In the genomic region with DNA sequence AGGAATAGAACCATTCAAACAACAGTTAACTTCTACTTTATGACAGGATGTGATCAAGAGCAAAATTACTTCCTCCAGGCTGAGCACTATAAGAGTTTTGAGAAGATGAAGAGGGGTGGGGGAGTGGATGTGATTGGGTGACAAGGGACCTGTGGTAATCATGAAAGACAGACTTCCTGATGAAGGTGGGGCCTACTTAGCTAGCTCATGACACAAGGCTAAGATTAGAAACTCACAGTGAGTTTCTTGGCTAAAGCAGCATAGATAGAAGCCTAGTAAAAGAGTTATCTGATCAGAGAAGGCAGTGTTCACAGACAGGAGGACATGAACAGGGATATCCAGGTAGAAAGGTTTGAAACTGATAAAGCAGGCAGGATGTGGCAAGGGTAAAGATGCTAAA, we compare ENCODE assay signal across 13 mouse cellular contexts. TPM values are rescaled to one million over a fixed set of nuclear protein-coding genes. Genes with fewer than 3 reads are reported as not detected.
DNase-seq lines count a peak whose midpoint lies in the region; ATAC-seq and TF ChIP-seq lines count a peak whose summit lies in the region.
"Had no signal": no experiment of that assay in that cellular context is flagged by ENCODE, and none has a peak within 500 bp of the region (broad histone marks: within the 10 kb centered on the region; RNA-seq: fewer than 3 reads in every experiment).

No protein-coding gene starts in this region.

- DNase-seq in c-Kit-negative CD71-positive TER-119-positive erythroid progenitor cells, embryonic 14.5 days (ENCODE audit: low read depth, low spot score) = peak; percentile 12
- peak; percentile 17 for DNase-seq in liver, adult 2 months (ENCODE audit: extremely low read depth, low read depth, low spot score)
- DNase-seq in natural killer cell, adult 2 months (ENCODE audit: low spot score in 2 of 2) = peak; percentile 41 to 45
- DNase-seq in retina, postnatal 1 day = no peak
- DNase-seq in embryo, embryonic 9.5 days (ENCODE audit: extremely low spot score) = no peak
- no peak for DNase-seq in gastrocnemius, adult 2 months
- DNase-seq in cerebellum, postnatal 10 days = no peak
- DNase-seq: adrenal gland, adult 2 months; cerebellum, adult 8-10 months had no signal

- H3K79me2 ChIP-seq in liver, adult 2 months (ENCODE audit: control insufficient read depth, insufficient read depth, low read length) = no peaks in the 10 kb centered on the region

- no peaks in the 10 kb centered on the region for H3K4me1 ChIP-seq in liver, adult 2 months (ENCODE audit: control insufficient read depth, insufficient read depth, low read length)
- H3K4me1 ChIP-seq: limb, embryonic 13.5 days; midbrain, embryonic 10.5 days; neural tube, embryonic 15.5 days had no signal

- ATAC-seq in CD4-positive, CD25-positive, alpha-beta regulatory T cell, adult 4 months = peak; percentile 96

- no peak for TF ChIP-seq POLR2A in liver, adult 2 months (IDR thresholded peaks at IDR 0.05; ENCODE audit: extremely low read depth, insufficient read depth, low read length)

- H3K9ac ChIP-seq in liver, adult 2 months (ENCODE audit: low read depth, low read length) = no peak overlapping the region
- H3K9ac ChIP-seq: limb, embryonic 13.5 days; neural tube, embryonic 15.5 days had no signal

- TF ChIP-seq CTCF in liver, adult 2 months (IDR thresholded peaks at IDR 0.05; ENCODE audit: low read depth, low read length) = no peak
- no peak for TF ChIP-seq CTCF in gastrocnemius, adult 2 months (IDR thresholded peaks at IDR 0.05)

- peaks cover 62% of the 10 kb centered on the region for H3K36me3 ChIP-seq in liver, adult 2 months (ENCODE audit: control insufficient read depth, insufficient read depth, low read length)

- no peak overlapping the region for H3K4me3 ChIP-seq in liver, adult 2 months (ENCODE audit: insufficient read depth, low read depth, low read length)
- no peak overlapping the region for H3K4me3 ChIP-seq in gastrocnemius, adult 2 months
- H3K4me3 ChIP-seq: limb, embryonic 13.5 days; midbrain, embryonic 10.5 days; neural tube, embryonic 15.5 days had no signal

- H3K27ac ChIP-seq in liver, adult 2 months (replicated peaks; ENCODE audit: insufficient read depth, low read depth, low read length) = no peak overlapping the region
- H3K27ac ChIP-seq in gastrocnemius, adult 2 months = no peak overlapping the region
- H3K27ac ChIP-seq: limb, embryonic 13.5 days; midbrain, embryonic 10.5 days; neural tube, embryonic 15.5 days had no signal

- intact Hi-C loops in gastrocnemius, adult 2 months (cut with DNase I) = no loop called here

- no peaks in the 10 kb centered on the region for H3K27me3 ChIP-seq in liver, adult 2 months (ENCODE audit: control insufficient read depth, insufficient read depth, low read length)
- H3K27me3 ChIP-seq: limb, embryonic 13.5 days; neural tube, embryonic 15.5 days had no signal

RNA-seq across cellular contexts. Expression of a gene that starts 32.2 kb away (rescaled TPM):
- polyA plus RNA-seq in CD4-positive, CD25-positive, alpha-beta regulatory T cell, adult 4 months (2017; shearing (Covaris generic)) = 10 to 100 TPM; 22.2 to 28.4 TPM
- 4.2 and 4.8 TPM in 2 replicates for total RNA-seq in liver, adult 2 months (2014; rRNA removed)
- 5.9 and 7.7 TPM in 2 replicates for polyA plus RNA-seq in liver, adult 2 months (2012; rRNA removed)
- 10 to 100 TPM; 42.0 to 51.2 TPM for total RNA-seq in gastrocnemius, adult 2 months (2021)

RNA-seq across cellular contexts. Expression of a gene that starts 32.4 kb away (rescaled TPM):
- polyA plus RNA-seq in CD4-positive, CD25-positive, alpha-beta regulatory T cell, adult 4 months (2017; shearing (Covaris generic)) = 10 to 100 TPM; 80.6 to 84.1 TPM
- 9.0 and 9.3 TPM in 2 replicates for total RNA-seq in liver, adult 2 months (2014; rRNA removed)
- polyA plus RNA-seq in liver, adult 2 months (2012; rRNA removed) = 10.1 and 12.2 TPM in 2 replicates
- total RNA-seq in gastrocnemius, adult 2 months (2021) = 10 to 100 TPM; 17.9 to 22.6 TPM

RNA-seq across cellular contexts. Expression of a gene that starts 32.5 kb away (rescaled TPM):
- polyA plus RNA-seq in CD4-positive, CD25-positive, alpha-beta regulatory T cell, adult 4 months (2017; shearing (Covaris generic)) = 10 to 100 TPM; 25.3 to 29.6 TPM
- 21.4 and 22.0 TPM in 2 replicates for total RNA-seq in liver, adult 2 months (2014; rRNA removed)
- 5.6 and 5.7 TPM in 2 replicates for polyA plus RNA-seq in liver, adult 2 months (2012; rRNA removed)
- total RNA-seq in gastrocnemius, adult 2 months (2021) = 10 to 100 TPM in 1 of 2 experiments, 1 to 10 TPM in 1; 8.5 to 10.8 TPM

Comparison
In these comparisons a context has a peak if more than half of its experiments do, and no peak if none do; other contexts are left out.
1. DNase-seq: peak in c-Kit-negative CD71-positive TER-119-positive erythroid progenitor cells, embryonic 14.5 days (single experiment), liver, adult 2 months (single experiment) and natural killer cell, adult 2 months (2 of 2); none in retina, postnatal 1 day (single experiment), embryo, embryonic 9.5 days (single experiment), gastrocnemius, adult 2 months (single experiment) and cerebellum, postnatal 10 days (0 of 2).